Mouse (Mus musculus): ENCODE results near the gene Nmnat2. TPM values are rescaled to one million over a fixed set of nuclear protein-coding genes. Genes with fewer than 3 reads are reported as not detected.

The Nmnat2 gene
- total RNA-seq, 2 experiments from 2014 or later, result not detected

DNA sequence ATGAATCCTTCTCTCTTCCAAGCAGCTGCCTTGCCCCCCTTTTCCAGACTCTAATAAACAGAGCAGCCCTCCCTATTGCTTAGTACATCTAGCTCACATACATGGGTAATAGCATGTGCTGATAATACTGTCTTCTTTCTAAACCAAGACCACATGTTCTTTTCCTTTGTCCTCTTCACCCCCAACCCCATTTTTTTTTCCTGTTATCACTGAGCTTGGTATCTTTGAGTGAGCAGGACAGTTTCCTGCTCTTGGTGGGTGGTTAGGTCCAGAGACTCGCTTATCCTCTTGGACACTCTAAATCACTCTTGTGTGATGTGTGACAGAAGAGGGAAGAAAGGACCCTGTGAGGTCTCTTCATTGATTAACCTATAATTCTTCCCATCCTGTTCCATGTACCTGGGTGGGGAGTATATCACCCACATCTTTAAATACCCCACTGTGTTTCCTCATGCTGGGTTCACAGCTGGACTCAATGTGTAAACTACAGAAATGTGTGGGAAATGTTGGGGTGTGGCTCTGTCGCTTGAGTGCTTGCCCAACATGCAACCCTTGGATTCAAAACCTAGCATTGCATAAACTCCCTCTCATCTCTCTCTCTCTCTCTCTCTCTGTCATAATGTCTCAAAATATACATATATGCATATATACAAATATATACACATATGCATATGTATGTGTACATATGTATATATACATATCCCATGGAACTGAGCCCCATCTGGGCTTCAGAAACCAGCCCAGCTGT, 58.9 kb downstream of the Nmnat2 start:
- no peak for ATAC-seq (replicated peaks; ENCODE audit: low FRiP score, poor library complexity, severe bottlenecking)

DNA sequence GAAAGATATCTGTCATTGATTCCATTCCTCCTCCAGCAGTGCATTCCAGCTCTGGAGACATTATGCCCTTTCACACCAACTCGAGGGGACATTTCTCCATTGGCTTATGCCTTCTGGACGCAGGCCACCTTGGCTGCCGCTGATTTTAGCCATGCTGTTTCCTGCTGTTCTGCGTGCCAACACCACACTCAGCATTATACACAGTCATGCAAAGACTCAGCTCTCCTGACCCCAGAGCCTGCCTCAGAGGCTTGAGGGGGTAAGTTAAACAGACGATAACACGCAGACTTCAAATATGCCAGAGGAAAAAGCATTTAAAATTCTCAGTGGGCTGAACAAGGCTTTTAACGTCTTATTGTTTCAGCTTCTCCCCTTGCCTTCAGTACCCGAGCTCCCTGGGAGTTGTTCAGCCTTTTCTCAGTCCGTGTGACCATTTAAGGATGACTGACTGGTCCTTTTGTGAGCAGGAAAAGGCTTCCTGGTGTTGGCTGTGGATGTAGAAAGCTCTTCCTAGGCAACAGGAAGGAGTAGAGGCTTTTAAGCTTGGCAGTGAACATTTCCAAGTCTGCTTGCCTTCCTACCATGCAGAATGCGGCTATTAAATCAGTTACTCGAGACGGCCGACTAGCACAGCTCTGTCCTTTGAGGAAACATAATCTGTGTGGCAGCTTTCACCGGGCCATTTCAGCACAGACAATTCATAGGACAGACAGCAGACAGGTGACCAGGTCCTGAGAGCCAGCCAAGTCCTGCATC, 59.8 kb downstream of the Nmnat2 start:
- ATAC-seq (replicated peaks; ENCODE audit: low FRiP score, poor library complexity, severe bottlenecking), result no peak

DNA sequence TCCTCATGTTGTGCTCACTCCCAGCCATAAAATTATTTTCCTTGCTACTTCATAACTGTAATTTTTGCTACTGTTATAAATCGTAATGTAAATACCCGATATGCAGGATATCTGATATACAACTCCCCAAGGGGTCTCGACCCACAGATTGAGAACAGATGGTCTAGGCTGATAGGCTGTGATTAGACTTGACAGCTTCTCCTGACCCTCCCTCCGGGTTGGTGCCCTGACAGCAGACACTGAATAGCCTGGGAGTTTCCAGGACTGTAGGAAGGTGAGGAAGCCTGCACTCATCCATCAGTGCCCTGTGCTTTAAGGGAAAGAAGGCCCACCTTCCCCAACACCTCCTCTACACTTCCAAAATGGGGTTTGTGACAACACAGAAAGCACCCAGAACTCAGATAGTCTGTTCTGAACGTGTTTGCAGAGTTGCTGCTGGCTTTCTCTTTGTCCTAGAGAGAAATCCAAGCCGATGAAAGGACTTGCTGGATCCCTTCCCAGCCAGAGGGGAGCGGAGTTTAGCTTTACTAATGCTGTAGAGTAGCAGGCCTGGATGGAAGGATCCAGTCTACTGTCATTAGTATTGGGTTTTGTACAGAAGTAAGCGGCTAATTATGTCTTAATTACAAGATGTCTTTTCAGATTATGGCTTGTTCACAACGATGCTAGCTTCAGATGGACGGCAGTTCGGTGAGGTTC, 61.8 kb downstream of the Nmnat2 start:
- no peak for ATAC-seq (replicated peaks; ENCODE audit: low FRiP score, poor library complexity, severe bottlenecking)

DNA sequence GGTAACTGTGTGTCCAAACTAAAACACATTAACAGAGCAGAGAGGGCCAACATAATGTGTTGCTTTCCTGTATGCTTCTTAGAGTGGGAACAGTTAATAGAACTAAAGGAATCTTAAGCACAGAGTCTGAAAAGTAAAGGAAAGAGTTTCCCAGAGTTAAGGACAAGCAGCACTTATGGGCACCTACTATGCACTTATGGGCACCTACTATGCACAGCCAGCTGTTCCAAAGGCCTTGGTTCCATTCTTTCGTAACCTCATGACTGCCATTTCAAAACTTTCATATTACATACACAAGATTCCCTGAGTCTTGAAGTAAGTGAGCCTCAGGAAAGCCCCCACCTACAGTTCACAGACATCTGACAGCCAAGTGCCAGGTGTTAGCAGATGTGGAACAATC, 64.3 kb downstream of the Nmnat2 start:
- ATAC-seq (replicated peaks; ENCODE audit: low FRiP score, poor library complexity, severe bottlenecking), result no peak

DNA sequence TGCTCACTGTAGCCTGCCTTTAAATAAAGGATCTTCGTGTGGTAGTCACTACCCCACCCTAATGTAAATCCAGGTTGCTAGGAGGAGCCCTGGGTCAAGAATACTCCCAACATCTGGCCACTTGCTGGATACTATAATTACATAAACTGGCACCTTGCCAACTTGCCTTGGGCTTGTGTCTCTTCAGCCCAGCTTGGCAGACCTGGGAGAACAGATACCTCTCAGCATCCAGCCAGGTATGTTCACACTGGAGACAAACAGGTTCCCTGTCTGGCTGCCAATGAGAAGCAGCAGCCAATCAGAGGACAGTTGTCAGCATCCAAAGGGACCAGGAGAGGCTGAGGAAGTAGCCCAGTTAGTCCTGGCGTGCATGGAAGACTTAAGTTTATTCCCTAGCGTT, 64.8 kb downstream of the Nmnat2 start:
- ATAC-seq (replicated peaks; ENCODE audit: low FRiP score, poor library complexity, severe bottlenecking), result no peak

DNA sequence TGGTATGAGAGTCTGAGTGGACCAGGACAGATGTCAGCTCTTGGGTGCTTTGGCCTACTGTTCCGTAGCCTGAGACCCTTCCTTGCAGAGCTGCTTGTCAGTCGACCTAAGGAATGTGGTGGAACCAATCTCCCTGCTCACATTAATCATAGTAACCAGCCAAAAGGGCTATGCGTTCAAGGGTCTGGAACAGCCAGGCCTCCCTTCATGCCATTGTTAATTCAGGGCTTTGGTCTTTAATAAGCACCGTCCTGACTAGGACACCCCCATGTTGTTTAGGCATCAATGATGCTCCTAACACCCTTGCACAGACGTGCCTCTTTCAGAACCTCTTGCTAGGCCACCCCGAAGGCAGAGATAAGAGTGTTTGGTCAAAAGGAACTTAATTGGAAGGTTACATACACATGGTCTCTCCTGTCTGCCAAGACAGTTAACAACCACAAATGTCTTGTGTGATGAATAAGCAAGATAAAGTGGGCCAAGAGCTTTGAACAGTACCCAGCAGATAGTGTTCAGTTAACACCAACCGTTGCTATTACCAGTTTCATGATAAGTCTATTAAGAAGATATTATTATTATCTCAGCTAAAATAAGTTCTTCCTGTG, 66.3 kb downstream of the Nmnat2 start:
- ATAC-seq (replicated peaks; ENCODE audit: low FRiP score, poor library complexity, severe bottlenecking), result no peak

DNA sequence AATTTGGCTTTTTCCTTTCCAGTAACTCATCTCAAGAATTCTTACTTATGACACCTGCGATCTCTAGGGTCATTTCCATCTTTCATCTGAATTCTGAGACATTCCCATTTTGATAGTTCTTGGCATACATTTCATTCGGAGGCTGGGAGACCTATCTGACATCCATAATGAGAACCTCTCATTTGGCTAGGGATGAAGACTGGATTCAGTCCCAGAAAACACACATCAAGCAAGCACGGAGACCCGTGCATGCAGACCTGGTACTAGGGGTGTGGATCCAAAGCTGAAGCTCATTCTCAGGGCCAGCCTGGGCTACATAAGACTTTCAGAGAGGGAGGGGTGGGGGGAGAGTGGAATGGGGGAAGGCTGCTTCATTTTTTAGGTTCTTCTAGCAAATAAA, 68.2 kb downstream of the Nmnat2 start:
- no peak for ATAC-seq (replicated peaks; ENCODE audit: low FRiP score, poor library complexity, severe bottlenecking)

DNA sequence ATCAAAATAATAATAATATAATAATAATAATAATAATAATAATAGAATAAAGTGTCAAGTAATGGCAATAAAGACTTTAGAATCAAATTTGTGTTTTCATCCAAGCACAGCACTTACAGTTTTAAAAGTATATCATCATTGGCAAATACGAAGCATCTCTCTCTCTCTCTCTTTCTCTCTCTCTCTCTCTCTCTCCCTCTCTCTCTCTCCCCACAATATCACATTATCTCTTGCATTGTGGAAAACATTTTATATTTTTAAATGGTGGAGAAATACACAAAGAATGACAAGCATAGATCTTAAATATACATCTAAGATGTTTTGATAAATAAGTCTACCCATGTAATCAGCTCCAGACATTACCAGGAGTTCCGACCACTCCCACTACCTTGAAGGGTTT, 69.1 kb downstream of the Nmnat2 start:
- no peak for ATAC-seq (replicated peaks; ENCODE audit: low FRiP score, poor library complexity, severe bottlenecking)

DNA sequence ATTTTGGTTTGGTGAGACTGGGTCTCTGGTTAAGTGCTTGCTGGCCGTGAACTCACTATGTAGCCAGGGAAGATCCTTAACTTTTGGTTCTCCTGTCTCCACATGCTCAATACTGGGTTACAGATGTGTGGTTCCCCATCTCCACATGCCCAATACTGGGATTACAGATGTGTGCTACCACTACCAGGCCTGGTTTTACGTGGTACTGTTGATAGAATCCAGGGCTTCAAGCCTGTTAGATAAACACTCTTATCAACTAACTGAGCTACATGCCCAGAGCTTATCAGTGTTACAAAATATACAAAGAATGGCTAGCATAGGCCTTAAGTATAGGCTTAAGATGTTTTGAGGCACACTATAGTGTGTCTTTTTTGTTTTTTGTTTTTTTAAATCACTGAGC, 69.7 kb downstream of the Nmnat2 start:
- no peak for ATAC-seq (replicated peaks; ENCODE audit: low FRiP score, poor library complexity, severe bottlenecking)

DNA sequence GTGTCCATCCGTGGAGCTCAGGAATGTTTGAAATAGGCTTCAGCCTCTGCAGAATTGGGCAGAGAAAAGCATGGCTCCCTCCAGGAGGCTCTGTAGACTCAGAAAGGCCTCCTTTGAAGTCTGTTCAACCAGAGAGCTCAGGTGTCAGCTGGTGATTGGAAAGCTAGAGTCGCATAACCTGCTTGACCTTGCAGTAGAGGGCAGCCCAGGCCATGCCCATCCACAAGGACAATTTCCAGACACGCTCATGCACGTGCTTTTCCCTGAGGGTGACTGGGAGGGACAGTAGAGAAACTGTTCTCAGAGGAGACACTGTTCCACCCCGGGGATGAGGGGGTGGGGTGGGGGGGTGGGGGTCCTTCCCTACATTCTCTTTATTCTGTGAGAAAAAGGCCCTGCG, 76.6 kb downstream of the Nmnat2 start:
- no peak for ATAC-seq (replicated peaks; ENCODE audit: low FRiP score, poor library complexity, severe bottlenecking)

DNA sequence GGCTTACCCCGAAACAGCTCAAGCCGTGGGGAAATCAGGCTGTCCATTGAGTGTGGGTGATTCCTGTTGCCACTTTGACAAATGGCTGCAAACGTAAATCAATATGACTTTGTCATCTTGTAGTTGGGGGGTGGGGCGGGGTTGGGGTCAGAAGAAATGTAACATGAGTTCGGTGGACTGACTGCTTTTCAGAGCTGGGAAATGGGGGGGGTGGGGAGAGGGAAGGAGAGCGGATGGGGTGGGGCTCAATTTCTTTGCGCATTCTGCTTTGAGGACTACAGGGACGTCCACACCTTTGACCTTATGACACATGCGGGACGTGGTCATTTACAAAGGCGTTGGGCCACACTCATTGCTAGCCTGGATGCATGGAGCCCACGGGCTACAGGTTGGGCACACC, 77.2 kb downstream of the Nmnat2 start:
- no peak for ATAC-seq (replicated peaks; ENCODE audit: low FRiP score, poor library complexity, severe bottlenecking)

DNA sequence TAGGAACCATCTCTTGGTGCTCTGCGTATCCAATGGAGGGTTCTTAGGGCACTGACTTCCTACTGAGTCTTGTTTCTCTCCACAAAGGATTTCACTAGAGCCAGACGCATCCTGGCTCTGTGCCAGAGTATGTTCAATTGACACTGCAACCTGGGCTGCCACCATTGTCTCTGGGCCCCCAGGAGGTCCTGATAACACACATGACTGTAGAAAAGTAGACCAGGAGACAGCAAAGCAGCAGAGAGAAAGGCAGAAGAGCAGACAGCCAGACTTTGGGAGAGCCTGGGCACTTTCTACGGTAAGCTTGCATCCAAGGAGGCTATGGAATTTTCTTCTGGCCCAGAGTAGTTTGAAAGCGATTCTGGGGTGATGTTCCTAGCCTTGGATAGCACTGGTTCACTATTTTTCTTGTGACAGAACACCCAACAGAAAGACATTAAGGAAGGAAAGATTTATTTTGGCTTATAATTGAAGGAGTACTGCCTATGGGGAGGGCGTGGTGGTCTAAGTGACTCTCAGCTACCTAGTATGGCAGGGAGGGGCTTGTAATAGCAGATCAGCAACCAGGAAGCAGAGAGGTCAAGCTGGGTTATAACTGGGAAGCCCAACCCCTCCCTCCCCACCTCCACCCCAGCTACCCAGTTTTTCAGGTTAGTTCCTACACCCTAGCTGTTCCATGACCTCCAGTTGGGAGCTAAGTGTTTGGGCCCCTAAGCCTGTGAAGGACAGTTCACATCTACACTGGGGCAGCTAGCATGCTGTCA, 78.5 kb downstream of the Nmnat2 start:
- no peak for ATAC-seq (replicated peaks; ENCODE audit: low FRiP score, poor library complexity, severe bottlenecking)

DNA sequence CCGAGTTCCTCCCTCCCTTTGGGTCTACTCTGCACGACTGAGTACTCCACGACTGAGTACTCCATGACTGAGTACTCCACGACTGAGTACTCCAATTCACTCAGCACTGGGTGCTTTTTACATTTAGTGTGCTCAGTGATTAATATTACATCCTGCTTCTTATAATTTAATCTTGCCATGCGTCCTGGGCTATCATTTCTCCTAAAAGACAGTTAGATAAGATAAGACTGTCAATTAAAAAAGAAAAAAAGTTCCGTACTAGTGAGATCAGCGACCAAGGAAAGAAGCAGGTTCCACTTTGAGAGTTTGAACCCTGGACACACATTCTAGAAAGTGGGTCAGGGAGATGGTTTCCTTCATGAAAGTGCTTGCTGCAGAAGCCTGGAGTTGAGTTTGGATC, 79.3 kb downstream of the Nmnat2 start:
- ATAC-seq (replicated peaks; ENCODE audit: low FRiP score, poor library complexity, severe bottlenecking), result no peak

DNA sequence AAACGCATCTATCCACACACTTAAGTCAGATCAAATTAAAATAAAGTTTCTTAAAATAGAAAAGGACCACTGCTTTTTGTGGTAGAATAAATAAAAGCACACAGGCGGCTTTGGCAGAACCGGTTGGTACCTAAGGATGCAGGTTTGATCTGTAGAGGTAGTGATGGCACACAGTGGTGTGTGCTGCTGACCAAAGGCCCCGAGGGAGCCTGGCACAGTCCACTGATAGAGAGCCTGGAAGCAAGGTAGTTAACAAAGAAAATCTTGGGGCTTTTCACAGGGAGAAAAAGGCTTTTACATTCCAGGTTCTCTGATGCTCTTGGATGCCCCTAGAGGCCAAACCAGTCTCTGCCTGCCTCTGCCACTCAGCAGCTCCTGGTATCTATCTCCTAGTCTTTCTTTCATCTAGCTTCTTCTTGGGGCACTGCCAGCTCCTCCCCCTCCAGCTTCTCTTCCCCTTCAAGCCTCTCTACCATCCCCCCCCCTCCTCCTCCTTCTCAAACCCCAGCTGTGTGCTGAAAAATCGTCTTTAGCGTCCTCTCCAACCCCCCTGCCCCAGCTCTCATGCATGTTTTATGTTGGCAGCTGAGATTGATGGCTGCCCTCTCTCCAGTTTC, 80.6 kb downstream of the Nmnat2 start:
- ATAC-seq (replicated peaks; ENCODE audit: low FRiP score, poor library complexity, severe bottlenecking), result no peak

DNA sequence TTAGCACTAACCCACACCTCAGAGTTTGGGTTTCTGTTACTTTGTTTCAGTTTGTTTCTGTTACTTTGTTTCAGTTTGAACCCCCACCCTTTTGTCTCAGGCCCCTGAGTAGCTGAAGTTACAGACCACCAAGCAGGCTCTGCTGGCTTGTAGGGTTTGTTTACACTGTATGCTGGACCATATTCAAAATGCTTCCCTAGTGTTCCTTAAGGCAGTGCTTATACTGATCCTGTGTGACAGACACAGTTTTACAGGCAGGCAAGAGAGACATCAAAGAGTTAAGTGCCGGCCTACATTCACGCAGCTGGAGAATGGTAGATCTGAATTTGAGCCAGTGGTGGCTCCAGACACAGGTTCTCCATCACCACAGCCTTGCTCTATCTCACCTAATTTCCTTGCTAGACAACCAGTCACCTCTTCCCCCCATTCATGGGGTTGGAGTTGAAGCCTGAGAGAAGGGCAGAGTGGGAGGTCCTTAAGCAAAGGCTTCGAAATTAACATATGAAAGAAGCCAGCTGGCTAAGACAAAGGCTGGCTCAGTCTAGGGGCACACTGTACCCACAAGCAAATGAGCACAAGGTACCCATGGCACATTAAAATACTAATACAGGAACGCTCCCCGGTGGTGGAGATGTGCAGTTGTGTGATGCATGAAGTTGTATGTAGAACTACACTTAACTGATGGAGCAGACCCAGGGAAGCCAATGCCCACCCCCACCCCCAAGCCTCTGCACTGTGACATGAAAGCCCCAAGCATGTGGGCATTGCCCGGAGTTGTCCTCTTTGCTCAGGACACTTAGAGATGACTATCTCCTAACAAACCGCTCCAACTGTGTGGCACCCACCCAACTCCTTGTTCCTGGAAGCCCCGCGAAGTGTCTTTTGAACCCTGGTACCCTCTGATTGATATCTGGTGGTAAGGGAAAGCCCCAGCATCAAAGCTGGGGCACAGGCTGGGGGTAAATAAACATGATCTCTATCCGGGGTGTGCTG, 82.9 kb downstream of the Nmnat2 start:
- no peak for ATAC-seq (replicated peaks; ENCODE audit: low FRiP score, poor library complexity, severe bottlenecking)

DNA sequence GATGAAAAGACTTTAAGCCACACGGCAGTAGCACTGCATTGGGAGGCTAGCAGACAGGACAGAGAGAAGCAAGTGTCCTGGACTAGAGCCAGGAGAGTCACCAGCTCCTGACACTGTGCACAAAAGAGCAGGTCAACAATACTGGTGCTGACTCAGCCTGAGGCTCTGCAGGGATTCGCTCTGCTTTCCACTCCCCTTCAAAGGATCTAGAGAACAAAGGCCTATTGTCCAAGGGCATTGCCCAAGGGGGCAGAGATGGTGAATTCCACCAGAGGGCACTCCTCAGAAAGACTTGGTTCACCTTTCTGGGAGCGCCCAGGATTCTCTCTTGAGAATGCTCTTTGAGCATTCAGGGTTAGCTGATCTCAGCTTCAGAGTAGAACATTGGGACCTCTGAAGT, 85.3 kb downstream of the Nmnat2 start:
- no peak for ATAC-seq (replicated peaks; ENCODE audit: low FRiP score, poor library complexity, severe bottlenecking)

DNA sequence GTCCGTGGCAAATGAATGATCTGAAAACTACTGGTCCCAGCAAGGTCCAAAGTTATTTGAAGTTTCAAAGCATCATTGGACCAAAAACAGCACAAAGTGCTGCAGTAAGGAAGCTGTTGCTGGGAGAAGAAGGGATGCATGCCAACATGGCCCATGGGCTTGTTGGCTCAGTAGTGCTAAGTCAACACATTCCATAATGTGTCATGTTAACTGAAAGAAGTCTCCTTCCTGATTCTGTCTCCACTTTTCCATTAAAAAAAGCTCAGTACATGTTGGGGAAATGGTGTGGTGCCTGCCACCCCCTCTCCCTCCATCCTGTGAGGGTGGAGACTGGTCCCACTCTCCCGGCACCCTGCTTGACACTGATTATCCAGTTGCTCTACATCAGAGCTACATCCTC, 86.3 kb downstream of the Nmnat2 start:
- no peak for ATAC-seq (replicated peaks; ENCODE audit: low FRiP score, poor library complexity, severe bottlenecking)

DNA sequence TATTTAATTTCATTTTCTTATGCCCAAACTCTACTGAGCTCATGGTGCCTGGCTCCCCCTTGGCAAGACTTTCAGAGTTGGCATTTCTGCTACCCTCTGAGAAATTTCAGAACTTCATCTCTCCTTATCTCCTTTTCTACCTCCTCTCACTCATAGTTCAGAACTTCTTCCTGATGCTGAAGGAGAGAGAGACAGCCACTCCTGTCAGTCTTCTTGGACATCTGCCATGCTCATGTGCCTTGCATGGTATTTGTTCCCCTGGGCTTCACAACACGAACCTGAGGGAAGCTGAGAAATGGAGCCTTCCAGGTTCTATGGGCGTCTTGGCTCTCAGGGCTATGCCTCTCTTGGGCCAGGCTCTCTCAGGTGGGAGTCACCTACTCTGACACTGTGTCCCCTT, 87.5 kb downstream of the Nmnat2 start:
- no peak for ATAC-seq (replicated peaks; ENCODE audit: low FRiP score, poor library complexity, severe bottlenecking)

Data from erythroid progenitor cell, adult 5-6 weeks (primary cell).